Mouse (Mus musculus) ES-E14 (cell line): ENCODE data around the gene Col13a1. TPM values are rescaled to one million over a fixed set of nuclear protein-coding genes. Genes with fewer than 3 reads are reported as not detected.

Experiments used
- DNase-seq: peaks from one replicate; pipeline ENCODE4 v3.0.0-alpha.2; 2013; ENCODE audit warnings: low read depth, low spot score
- H3K27ac ChIP-seq: 2 replicates; pipeline ENCODE4 v1.5.1; 2012; ENCODE audit warnings: low read depth, mild to moderate bottlenecking, low read length, moderate library complexity, mixed read lengths; ENCODE audit not compliant: poor library complexity, insufficient read depth, severe bottlenecking
- H3K36me3 ChIP-seq: 2 replicates; pipeline ENCODE4 v1.6.1; 2012; ENCODE audit warnings: mild to moderate bottlenecking, low read length, moderate library complexity, mixed read lengths; ENCODE audit not compliant: control insufficient read depth, poor library complexity, insufficient read depth, severe bottlenecking
- H3K4me1 ChIP-seq, 2 experiments: fragments of 150-350 bp in 1 of 2; sonication (generic) in 1 of 2; 2 replicates each; pipeline ENCODE4 v1.6.1; 2012; ENCODE audit warnings: low read length in 2 of 2, mild to moderate bottlenecking in 1 of 2, mixed read lengths in 1 of 2; ENCODE audit not compliant: control insufficient read depth in 2 of 2, insufficient read depth in 2 of 2, poor library complexity in 1 of 2
- H3K4me3 ChIP-seq, 2 experiments: fragments of 150-350 bp in 1 of 2; sonication (generic) in 1 of 2; 2 replicates each; pipeline ENCODE4 v1.5.1; 2012; ENCODE audit warnings: low read length in 2 of 2, low read depth in 1 of 2, mild to moderate bottlenecking in 1 of 2, mixed read lengths in 1 of 2; ENCODE audit not compliant: insufficient read depth in 1 of 2, poor library complexity in 1 of 2, severe bottlenecking in 1 of 2
- H3K9ac ChIP-seq: 2 replicates; pipeline ENCODE4 v1.6.1; 2012; ENCODE audit warnings: low read depth, mild to moderate bottlenecking, low read length, mixed read lengths; ENCODE audit not compliant: poor library complexity, insufficient read depth, severe bottlenecking
- H3K9me3 ChIP-seq: fragments of 150-350 bp; sonication (generic); 2 replicates; pipeline ENCODE4 v1.6.1; 2012; ENCODE audit warnings: low read depth, mild to moderate bottlenecking, low read length; ENCODE audit not compliant: control insufficient read depth, insufficient read depth
- CHD2 ChIP-seq: IDR thresholded peaks from 2 replicates; pipeline ENCODE4 v1.6.1; 2014; ENCODE audit warnings: mild to moderate bottlenecking, low read depth, low read length, inconsistent platforms
- HCFC1 ChIP-seq: IDR thresholded peaks from 2 replicates; pipeline ENCODE4 v1.6.1; 2012; ENCODE audit warnings: low read length, inconsistent platforms, borderline replicate concordance; ENCODE audit not compliant: insufficient read depth
- MAFK ChIP-seq: IDR thresholded peaks from 2 replicates; pipeline ENCODE4 v1.6.1; 2014; ENCODE audit warnings: mild to moderate bottlenecking, low read depth, low read length, inconsistent platforms; ENCODE audit not compliant: insufficient read depth
- ZC3H11A ChIP-seq: IDR thresholded peaks from 2 replicates; pipeline ENCODE4 v1.6.1; 2012; ENCODE audit warnings: low read depth, mild to moderate bottlenecking, inconsistent platforms, low read length, borderline replicate concordance
- ZNF384 ChIP-seq: IDR thresholded peaks from 2 replicates; pipeline ENCODE4 v1.6.1; 2012; ENCODE audit warnings: low read depth, low read length, inconsistent platforms
- in situ Hi-C, 2 experiments: fragments of 600-800 bp; cut with MboI; formaldehyde crosslinking; loops; one replicate each; pipeline ENCODE4 v1.15.1; 2025; ENCODE audit warnings: low sequenced_read_pairs in 2 of 2, inconsistent platforms in 1 of 2; ENCODE audit not compliant: unreplicated experiment in 2 of 2
- total RNA-seq: library from RNA; depleted of rRNA; stranded (reverse); fragments of 300-350 nt; gene quantifications from 2 replicates; pipeline ENCODE4 v1.2.3, GENCODE M21; 2012

Col13a1 gene
- total RNA-seq, 1 experiment, result 4.7 TPM

GRCm38 (mm10) chr10:62007958-62008357, 29.1 kb upstream of the Col13a1 start:
- in situ Hi-C loops, result no loop called here
- Histone ChIP-seq H3K4me1 (peaks cover 6 to 19% of the 10 kb centered on the region in 2 experiments), H3K9ac (no peak overlapping the region), H3K4me3 (no peak overlapping the region), H3K27ac (no peak overlapping the region), H3K36me3 (no peaks in the 10 kb centered on the region), H3K9me3 (no peaks in the 10 kb centered on the region)
- DNase-seq, result no peak
- TF ChIP-seq ZNF384 (no peak), ZC3H11A (no peak), HCFC1 (no peak), CHD2 (no peak), MAFK (no peak)

- in situ Hi-C loops, result no loop called here
- H3K4me1 ChIP-seq, result peaks cover 6 to 11% of the 10 kb centered on the region in 2 experiments; a peak in 3 of 4 replicates
- no peak for TF ChIP-seq ZNF384
- TF ChIP-seq CHD2, result no peak
- TF ChIP-seq ZC3H11A, result no peak
- no peak for TF ChIP-seq HCFC1
- no peak for TF ChIP-seq MAFK
- H3K9me3 ChIP-seq, result no peaks in the 10 kb centered on the region
- H3K9ac ChIP-seq, result no peak overlapping the region
- DNase-seq, result no peak
- no peaks in the 10 kb centered on the region for H3K36me3 ChIP-seq
- H3K27ac ChIP-seq, result no peak overlapping the region
- no peak overlapping the region for H3K4me3 ChIP-seq
Observed at GRCm38 (mm10) chr10:62006371-62006770, 27.5 kb upstream of the Col13a1 start.

GRCm38 (mm10) chr10:62000216-62000615, 21.3 kb upstream of the Col13a1 start:
- no peaks in the 10 kb centered on the region for H3K36me3 ChIP-seq
- DNase-seq, result no peak
- no peak overlapping the region for H3K4me3 ChIP-seq
- peaks cover 6 to 19% of the 10 kb centered on the region in 2 experiments for H3K4me1 ChIP-seq
- no peak overlapping the region for H3K9ac ChIP-seq
- TF ChIP-seq CHD2, result no peak
- TF ChIP-seq ZNF384, result no peak
- no peak for TF ChIP-seq HCFC1
- no peak for TF ChIP-seq ZC3H11A
- no peak for TF ChIP-seq MAFK
- in situ Hi-C loops, result no loop called here
- H3K9me3 ChIP-seq, result no peaks in the 10 kb centered on the region
- H3K27ac ChIP-seq, result no peak overlapping the region; the same call in none of the 2 replicates

- in situ Hi-C loops, result no loop called here
- H3K27ac ChIP-seq, result peak overlapping the region; percentile 50
- peaks cover 6 to 19% of the 10 kb centered on the region in 2 experiments for H3K4me1 ChIP-seq
- no peaks in the 10 kb centered on the region for H3K9me3 ChIP-seq
- no peaks in the 10 kb centered on the region for H3K36me3 ChIP-seq
- no peak for TF ChIP-seq ZC3H11A
- TF ChIP-seq ZNF384, result no peak
- TF ChIP-seq HCFC1, result no peak
- no peak for TF ChIP-seq MAFK
- no peak for TF ChIP-seq CHD2
- H3K9ac ChIP-seq, result no peak overlapping the region
- no peak for DNase-seq
- H3K4me3 ChIP-seq, result no peak overlapping the region
Observed at GRCm38 (mm10) chr10:61999766-62000165, 20.9 kb upstream of the Col13a1 start.

- DNase-seq, result no peak
- H3K4me1 ChIP-seq, result peaks cover 0 to 7% of the 10 kb centered on the region in 2 experiments; a peak in 1 of 4 replicates
- TF ChIP-seq ZNF384, result peak; percentile 98
- no peak for TF ChIP-seq ZC3H11A
- TF ChIP-seq MAFK, result no peak
- TF ChIP-seq CHD2, result no peak
- TF ChIP-seq HCFC1, result no peak
- H3K27ac ChIP-seq, result no peak overlapping the region
- H3K4me3 ChIP-seq, result no peak overlapping the region; a peak in 1 of 4 replicates
- in situ Hi-C loops, result no loop called here
- no peaks in the 10 kb centered on the region for H3K36me3 ChIP-seq
- H3K9me3 ChIP-seq, result no peaks in the 10 kb centered on the region
- no peak overlapping the region for H3K9ac ChIP-seq
Observed at GRCm38 (mm10) chr10:61991481-61992424, 12.8 kb upstream of the Col13a1 start.
